Mouse (Mus musculus) gastrocnemius, postnatal 25 days (tissue): Measurements from ENCODE around the gene Spib. TPM values are rescaled to one million over a fixed set of nuclear protein-coding genes. Genes with fewer than 3 reads are reported as not detected.

Experiments used
- DNase-seq: peaks from one replicate; pipeline ENCODE4 v3.0.0; 2022
- total RNA-seq, 2 experiments: library from RNA; stranded (reverse); gene quantifications; 1 replicate in 1 of 2; 2 replicates in 1 of 2; pipeline ENCODE4 v1.2.3; 2021

Gene Spib
- total RNA-seq, 2 experiments from 2014 or later, result 0.24 TPM; not detected in 1

- DNase-seq, result peak; percentile 99
These were observed 16.7 kb upstream of the Spib start, which contains the start of gene Pold1 for GRCm38 (mm10) chr7:44548497-44549087. Pold1 (minus strand) TSS chr7:44548849.

GRCm38 (mm10) chr7:44547725-44548124, 15.9 kb upstream of the Spib start:
- no peak for DNase-seq

- DNase-seq, result no peak
These were observed 15.2 kb upstream of the Spib start for GRCm38 (mm10) chr7:44547041-44547440.

- DNase-seq, result no peak
These were observed 14.4 kb upstream of the Spib start for GRCm38 (mm10) chr7:44546274-44546673.

- no peak for DNase-seq
These were observed 11.2 kb upstream of the Spib start for GRCm38 (mm10) chr7:44543071-44543470.

- DNase-seq, result no peak
These were observed 10.7 kb upstream of the Spib start for GRCm38 (mm10) chr7:44542555-44542954.

GRCm38 (mm10) chr7:44538756-44539624, 7.1 kb upstream of the Spib start:
- DNase-seq, result no peak

GRCm38 (mm10) chr7:44537496-44537895, 5.6 kb upstream of the Spib start:
- no peak for DNase-seq

GRCm38 (mm10) chr7:44537009-44537408, 5.1 kb upstream of the Spib start:
- DNase-seq, result no peak

- DNase-seq, result no peak
These were observed 4.7 kb upstream of the Spib start for GRCm38 (mm10) chr7:44536590-44536968.

- DNase-seq, result no peak
These were observed 4.1 kb upstream of the Spib start for GRCm38 (mm10) chr7:44535657-44536589.

- no peak for DNase-seq
These were observed 3.0 kb upstream of the Spib start for GRCm38 (mm10) chr7:44534656-44535441.

GRCm38 (mm10) chr7:44534242-44534641, 2.4 kb upstream of the Spib start:
- DNase-seq, result no peak

GRCm38 (mm10) chr7:44533746-44534045, 1.8 kb upstream of the Spib start:
- no peak for DNase-seq

- DNase-seq, result no peak
These were observed 1.3 kb upstream of the Spib start for GRCm38 (mm10) chr7:44532918-44533745.

GRCm38 (mm10) chr7:44531207-44531606, 664 bp downstream of the Spib start:
- no peak for DNase-seq

- DNase-seq, result no peak
These were observed 1.4 kb downstream of the Spib start for GRCm38 (mm10) chr7:44530507-44530906.

GRCm38 (mm10) chr7:44529518-44529917, 2.4 kb downstream of the Spib start:
- no peak for DNase-seq

- peak; percentile 88 for DNase-seq
These were observed 4.1 kb downstream of the Spib start for GRCm38 (mm10) chr7:44527483-44528398.
